Mouse (Mus musculus): ENCODE measurements around the gene Mrpl3.
"Not testable (repeated sequence)": the region's sequence is repeated elsewhere in the genome, so short reads cannot be mapped to it uniquely, and the experiment has no call there.

The Mrpl3 gene

GRCm38 (mm10) chr9:105053147-105053557 lies at the start of gene Mrpl3:
Gene Mrpl3, plus strand, starts transcription at chr9:105053239.
- peak; percentile 84 to 89 for DNase-seq

GRCm38 (mm10) chr9:105010721-105011120 lies 42.3 kb upstream of the Mrpl3 start:
- peak; percentile 17 to 41 for DNase-seq

GRCm38 (mm10) chr9:105018186-105018585 lies 34.9 kb upstream of the Mrpl3 start:
- DNase-seq: peak; percentile 71 to 80

- DNase-seq: no peak
Observed at GRCm38 (mm10) chr9:105028311-105028710, 24.7 kb upstream of the Mrpl3 start.

- no peak for DNase-seq
Observed at GRCm38 (mm10) chr9:105032572-105032971, 20.5 kb upstream of the Mrpl3 start.

- DNase-seq: no peak
Observed at GRCm38 (mm10) chr9:105033641-105034040, 19.4 kb upstream of the Mrpl3 start.

DNA sequence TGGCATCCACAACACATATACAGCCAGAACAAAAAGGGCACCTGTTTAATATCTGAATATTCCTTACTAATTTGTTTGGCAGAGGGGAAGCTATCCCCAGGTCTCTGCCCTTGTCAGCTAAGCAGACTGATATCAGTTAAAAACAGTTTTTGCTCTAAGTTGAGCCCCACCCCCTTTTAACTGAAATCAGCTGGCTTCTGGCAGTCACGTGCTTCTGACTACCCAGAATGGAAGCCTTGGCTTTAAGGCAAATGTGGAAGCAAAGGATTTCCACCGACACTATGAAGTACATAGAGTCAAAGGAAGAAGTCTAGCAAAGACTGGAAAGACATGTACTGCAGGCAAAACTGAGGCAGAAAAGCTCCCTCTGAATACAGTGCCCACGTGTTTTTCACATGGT lies 15.2 kb upstream of the Mrpl3 start:
- DNase-seq: no peak

GRCm38 (mm10) chr9:105046014-105046413 lies 7.0 kb upstream of the Mrpl3 start:
- DNase-seq: no peak

DNA sequence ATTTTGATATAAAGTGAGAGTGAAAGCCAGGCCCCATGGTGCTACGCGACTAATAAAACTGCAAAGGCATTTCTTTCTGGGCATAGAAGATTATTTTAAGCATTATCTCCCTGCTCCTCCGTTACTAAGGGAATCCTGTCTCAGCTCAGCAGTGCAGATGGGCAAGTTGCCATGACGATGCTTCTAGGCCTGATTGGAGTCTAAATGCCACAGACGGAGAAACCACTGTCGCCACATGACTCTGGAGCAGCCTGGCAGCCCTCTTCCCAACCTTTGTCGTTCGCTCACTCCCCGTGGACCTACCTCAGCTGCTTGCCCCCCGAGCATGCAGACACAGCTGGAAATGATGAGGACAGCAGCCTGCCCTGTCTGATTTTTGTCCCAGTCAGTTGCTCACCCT lies 4.7 kb upstream of the Mrpl3 start:
- DNase-seq: no peak

DNA sequence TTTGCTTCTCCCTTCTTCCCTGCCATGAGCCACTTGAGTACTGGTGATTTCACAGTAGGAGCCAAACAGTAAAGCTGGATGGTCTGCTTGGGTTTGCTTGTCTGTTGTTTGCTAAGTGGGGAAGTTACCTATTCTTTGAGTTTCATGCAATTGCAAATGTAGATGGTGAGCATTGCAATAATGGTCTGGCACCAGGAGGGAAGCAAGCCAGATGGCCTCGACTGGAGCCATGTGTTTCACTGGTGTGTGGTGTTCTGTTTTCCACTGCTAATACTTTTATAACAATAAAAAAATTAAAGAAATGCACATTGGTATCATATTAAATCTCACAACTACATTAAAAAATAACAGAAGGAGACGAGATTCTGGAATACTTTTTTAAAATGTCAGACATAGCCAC lies 3.4 kb upstream of the Mrpl3 start:
- DNase-seq: no peak

- DNase-seq: no peak
Observed at GRCm38 (mm10) chr9:105050257-105050656, 2.8 kb upstream of the Mrpl3 start.

- DNase-seq: no peak
Observed at GRCm38 (mm10) chr9:105053812-105054211, 773 bp downstream of the Mrpl3 start.

DNA sequence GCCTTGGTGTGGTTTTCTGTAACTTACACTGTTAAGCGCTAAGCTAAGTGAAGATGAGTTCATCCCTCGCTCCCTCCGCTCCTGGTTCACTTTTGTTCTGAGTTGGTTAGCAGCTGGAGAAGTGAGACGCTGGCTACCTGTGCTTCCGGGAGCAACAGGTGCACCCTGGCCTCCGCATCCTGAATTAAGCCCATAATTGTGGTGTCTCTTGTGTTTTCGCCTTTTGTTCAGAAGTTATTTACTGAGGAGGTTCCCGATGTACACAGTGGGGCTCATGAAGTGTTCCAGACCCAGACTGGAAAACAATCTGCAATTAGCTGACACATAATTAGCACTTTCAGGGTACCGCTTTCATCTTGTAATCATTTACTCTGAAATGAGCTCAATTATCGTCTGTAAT lies 16.1 kb downstream of the Mrpl3 start:
- DNase-seq: no peak

- DNase-seq: peak in 1 of 2 experiments; percentile 23
Observed at GRCm38 (mm10) chr9:105072991-105073748, 20.1 kb downstream of the Mrpl3 start.

DNA sequence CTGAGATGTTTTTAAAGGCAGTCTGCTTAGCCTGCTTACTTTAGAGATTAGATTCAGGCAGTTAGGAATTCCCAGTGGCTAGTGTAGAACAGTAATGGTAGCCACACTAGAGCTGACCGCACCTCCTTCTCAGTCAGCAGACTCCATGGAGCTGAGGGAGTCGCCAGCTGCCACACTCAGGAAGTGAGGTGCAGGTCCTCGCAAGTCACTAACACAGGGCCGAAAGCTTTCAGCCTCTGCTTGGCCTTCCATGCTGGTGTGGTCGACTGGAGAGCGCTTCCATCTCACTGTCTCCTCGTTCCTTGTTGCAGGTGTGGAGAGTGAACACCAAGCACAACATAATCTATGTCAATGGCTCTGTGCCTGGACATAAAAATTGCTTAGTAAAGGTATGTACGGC lies 21.8 kb downstream of the Mrpl3 start:
- no peak for DNase-seq

- no peak for DNase-seq
Observed at GRCm38 (mm10) chr9:105076756-105077424, 23.9 kb downstream of the Mrpl3 start.

GRCm38 (mm10) chr9:105078460-105078859 lies 25.4 kb downstream of the Mrpl3 start:
- DNase-seq: no peak

DNA sequence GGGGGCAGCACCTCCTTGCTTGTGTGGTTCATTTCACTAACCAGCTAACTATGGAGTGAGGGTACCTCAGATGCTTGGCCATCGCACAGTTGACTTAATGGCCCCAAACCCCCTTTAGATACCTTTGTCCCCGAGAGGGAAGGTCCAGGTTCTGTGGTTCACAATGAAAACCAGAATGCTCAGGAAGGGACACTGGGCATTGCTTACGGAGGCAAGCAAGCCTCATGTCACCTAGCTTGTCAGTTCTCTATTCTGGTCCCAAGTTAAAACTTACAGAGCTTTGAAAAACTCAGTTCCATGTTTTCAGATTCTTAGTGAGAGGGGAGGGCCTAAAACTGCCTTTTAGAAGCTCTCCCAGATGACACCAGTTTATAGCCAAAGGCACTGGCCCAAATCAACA lies 27.2 kb downstream of the Mrpl3 start:
- no peak for DNase-seq

GRCm38 (mm10) chr9:105100807-105101570 lies 48.0 kb downstream of the Mrpl3 start:
- DNase-seq: no peak

- no peak for DNase-seq
Observed at GRCm38 (mm10) chr9:105101911-105102310, 48.9 kb downstream of the Mrpl3 start.

DNA sequence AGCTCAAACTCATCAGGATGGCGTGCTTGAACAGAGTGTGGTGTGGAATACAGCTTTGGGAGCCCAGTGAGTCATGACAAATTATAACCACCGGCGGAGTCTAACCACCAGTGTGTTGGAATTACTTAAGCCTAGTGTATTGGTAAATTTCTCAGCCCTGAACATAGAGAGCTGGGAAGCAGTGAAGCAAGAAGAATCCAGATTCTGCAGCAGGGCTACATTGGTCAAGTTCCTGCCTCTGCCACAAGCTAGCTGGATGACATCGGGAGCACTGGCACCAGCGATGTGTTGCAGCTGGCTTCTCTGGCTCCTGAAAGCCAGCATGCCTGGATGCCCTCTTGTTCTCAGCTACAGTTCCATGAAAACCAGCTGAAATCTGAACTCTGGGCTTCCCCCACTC lies 50.9 kb downstream of the Mrpl3 start:
- peak in 1 of 2 experiments; percentile 1 for DNase-seq

GRCm38 (mm10) chr9:105125206-105125605 lies 72.2 kb downstream of the Mrpl3 start:
- not testable (repeated sequence) for DNase-seq
